Mouse (Mus musculus): Measurements from ENCODE around the gene Glis3. TPM values are rescaled to one million over a fixed set of nuclear protein-coding genes. Genes with fewer than 3 reads are reported as not detected.

Glis3 gene
- total and polyA plus RNA-seq, 3 experiments: 0.27 TPM; not detected in 2

GRCm38 (mm10) chr19:28660912-28661311, 19.0 kb downstream of the Glis3 start:
- Histone ChIP-seq H3K9me3 (replicated peaks) (no peaks in the 10 kb centered on the region), H3K36me3 (replicated peaks) (no peaks in the 10 kb centered on the region), H3K4me1 (ENCODE audit: insufficient read depth, low read depth, low read length) (no peaks in the 10 kb centered on the region), H3K27me3 (ENCODE audit: insufficient read depth, low read length) (peaks cover 3% of the 10 kb centered on the region; the same call in 1 of the 2 replicates), H3K4me3 (ENCODE audit: low read depth, low read length) (no peak overlapping the region)
- ATAC-seq (ENCODE audit: extremely low read depth, insufficient number of reproducible peaks, low FRiP score, poor library complexity, severe bottlenecking): no peak
- TF ChIP-seq TAL1 (conservative IDR thresholded peaks at IDR 0.05; ENCODE audit: low read depth, low read length): no peak
- TF ChIP-seq CTCF (IDR thresholded peaks at IDR 0.05; ENCODE audit: low read depth, low read length): no peak
- TF ChIP-seq GATA2 (IDR thresholded peaks at IDR 0.05; ENCODE audit: borderline replicate concordance, low read depth, low read length): no peak
- no peak for TF ChIP-seq POLR2AphosphoS5 (IDR thresholded peaks at IDR 0.05; ENCODE audit: insufficient replicate concordance, low read depth, low read length)
- no peak for TF ChIP-seq GATA1 (IDR thresholded peaks at IDR 0.05; ENCODE audit: borderline replicate concordance, low read length)
- DNase-seq (ENCODE audit: low spot score): no peak

GRCm38 (mm10) chr19:28657686-28658195, 22.1 kb downstream of the Glis3 start:
- H3K27me3 ChIP-seq (ENCODE audit: insufficient read depth, low read length): peaks cover 3% of the 10 kb centered on the region; the same call in 1 of the 2 replicates
- TF ChIP-seq GATA1 (IDR thresholded peaks at IDR 0.05; ENCODE audit: borderline replicate concordance, low read length): no peak
- no peak for TF ChIP-seq GATA2 (IDR thresholded peaks at IDR 0.05; ENCODE audit: borderline replicate concordance, low read depth, low read length)
- TF ChIP-seq POLR2AphosphoS5 (IDR thresholded peaks at IDR 0.05; ENCODE audit: insufficient replicate concordance, low read depth, low read length): no peak
- TF ChIP-seq CTCF (IDR thresholded peaks at IDR 0.05; ENCODE audit: low read depth, low read length): no peak
- TF ChIP-seq TAL1 (conservative IDR thresholded peaks at IDR 0.05; ENCODE audit: low read depth, low read length): no peak
- DNase-seq (ENCODE audit: low spot score) (no peak), ATAC-seq (ENCODE audit: extremely low read depth, insufficient number of reproducible peaks, low FRiP score, poor library complexity, severe bottlenecking) (no peak)
- no peaks in the 10 kb centered on the region for H3K36me3 ChIP-seq (replicated peaks)
- H3K4me1 ChIP-seq (ENCODE audit: insufficient read depth, low read depth, low read length): no peaks in the 10 kb centered on the region
- no peaks in the 10 kb centered on the region for H3K9me3 ChIP-seq (replicated peaks)
- H3K4me3 ChIP-seq (ENCODE audit: low read depth, low read length): no peak overlapping the region

GRCm38 (mm10) chr19:28656882-28657281, 23.0 kb downstream of the Glis3 start:
- Histone ChIP-seq H3K4me1 (ENCODE audit: insufficient read depth, low read depth, low read length) (no peaks in the 10 kb centered on the region), H3K36me3 (replicated peaks) (no peaks in the 10 kb centered on the region), H3K4me3 (ENCODE audit: low read depth, low read length) (no peak overlapping the region), H3K9me3 (replicated peaks) (no peaks in the 10 kb centered on the region), H3K27me3 (ENCODE audit: insufficient read depth, low read length) (peaks cover 3% of the 10 kb centered on the region; the same call in 1 of the 2 replicates)
- ATAC-seq (ENCODE audit: extremely low read depth, insufficient number of reproducible peaks, low FRiP score, poor library complexity, severe bottlenecking) (no peak), DNase-seq (ENCODE audit: low spot score) (no peak)
- no peak for TF ChIP-seq POLR2AphosphoS5 (IDR thresholded peaks at IDR 0.05; ENCODE audit: insufficient replicate concordance, low read depth, low read length)
- TF ChIP-seq GATA1 (IDR thresholded peaks at IDR 0.05; ENCODE audit: borderline replicate concordance, low read length): no peak
- TF ChIP-seq CTCF (IDR thresholded peaks at IDR 0.05; ENCODE audit: low read depth, low read length): no peak

- Histone ChIP-seq H3K36me3 (replicated peaks) (no peaks in the 10 kb centered on the region), H3K4me1 (ENCODE audit: insufficient read depth, low read depth, low read length) (no peaks in the 10 kb centered on the region), H3K4me3 (ENCODE audit: low read depth, low read length) (no peak overlapping the region)
These were observed 24.7 kb downstream of the Glis3 start for GRCm38 (mm10) chr19:28655166-28655565.

GRCm38 (mm10) chr19:28650836-28651235, 29.0 kb downstream of the Glis3 start:
- H3K9me3 ChIP-seq (replicated peaks): no peaks in the 10 kb centered on the region
- no peaks in the 10 kb centered on the region for H3K36me3 ChIP-seq (replicated peaks)
- ATAC-seq (ENCODE audit: extremely low read depth, insufficient number of reproducible peaks, low FRiP score, poor library complexity, severe bottlenecking) (no peak), DNase-seq (ENCODE audit: low spot score) (no peak)
- TF ChIP-seq CTCF (IDR thresholded peaks at IDR 0.05; ENCODE audit: low read depth, low read length) (no peak), POLR2AphosphoS5 (IDR thresholded peaks at IDR 0.05; ENCODE audit: insufficient replicate concordance, low read depth, low read length) (no peak), GATA1 (IDR thresholded peaks at IDR 0.05; ENCODE audit: borderline replicate concordance, low read length) (no peak), TAL1 (conservative IDR thresholded peaks at IDR 0.05; ENCODE audit: low read depth, low read length) (no peak), GATA2 (IDR thresholded peaks at IDR 0.05; ENCODE audit: borderline replicate concordance, low read depth, low read length) (no peak)
- H3K27me3 ChIP-seq (ENCODE audit: insufficient read depth, low read length): no peaks in the 10 kb centered on the region
- no peaks in the 10 kb centered on the region for H3K4me1 ChIP-seq (ENCODE audit: insufficient read depth, low read depth, low read length)
- H3K4me3 ChIP-seq (ENCODE audit: low read depth, low read length): no peak overlapping the region

More at GRCm38 (mm10) chr19:28655166-28655565, 24.7 kb downstream of the Glis3 start:
- DNase-seq (ENCODE audit: low spot score) (no peak), ATAC-seq (ENCODE audit: extremely low read depth, insufficient number of reproducible peaks, low FRiP score, poor library complexity, severe bottlenecking) (no peak)
- Histone ChIP-seq H3K27me3 (ENCODE audit: insufficient read depth, low read length) (peaks cover 3% of the 10 kb centered on the region; the same call in 1 of the 2 replicates), H3K9me3 (replicated peaks) (no peaks in the 10 kb centered on the region)
- TF ChIP-seq CTCF (IDR thresholded peaks at IDR 0.05; ENCODE audit: low read depth, low read length): no peak
- TF ChIP-seq GATA1 (IDR thresholded peaks at IDR 0.05; ENCODE audit: borderline replicate concordance, low read length): no peak
- no peak for TF ChIP-seq POLR2AphosphoS5 (IDR thresholded peaks at IDR 0.05; ENCODE audit: insufficient replicate concordance, low read depth, low read length)
- TF ChIP-seq GATA2 (IDR thresholded peaks at IDR 0.05; ENCODE audit: borderline replicate concordance, low read depth, low read length): no peak
- TF ChIP-seq TAL1 (conservative IDR thresholded peaks at IDR 0.05; ENCODE audit: low read depth, low read length): no peak

- DNase-seq (ENCODE audit: low spot score): no peak
- no peak for TF ChIP-seq POLR2AphosphoS5 (IDR thresholded peaks at IDR 0.05; ENCODE audit: insufficient replicate concordance, low read depth, low read length)
- no peak for TF ChIP-seq TAL1 (conservative IDR thresholded peaks at IDR 0.05; ENCODE audit: low read depth, low read length)
- TF ChIP-seq GATA2 (IDR thresholded peaks at IDR 0.05; ENCODE audit: borderline replicate concordance, low read depth, low read length): no peak
- TF ChIP-seq CTCF (IDR thresholded peaks at IDR 0.05; ENCODE audit: low read depth, low read length): no peak
- no peaks in the 10 kb centered on the region for H3K27me3 ChIP-seq (ENCODE audit: insufficient read depth, low read length)
- no peaks in the 10 kb centered on the region for H3K9me3 ChIP-seq (replicated peaks)
- H3K36me3 ChIP-seq (replicated peaks): no peaks in the 10 kb centered on the region
- H3K4me1 ChIP-seq (ENCODE audit: insufficient read depth, low read depth, low read length): no peaks in the 10 kb centered on the region
- no peak overlapping the region for H3K4me3 ChIP-seq (ENCODE audit: low read depth, low read length)
- no peak for ATAC-seq (ENCODE audit: extremely low read depth, insufficient number of reproducible peaks, low FRiP score, poor library complexity, severe bottlenecking)
These were observed 30.4 kb downstream of the Glis3 start for GRCm38 (mm10) chr19:28649489-28649888.
